Comparison of ENCODE assay signal across 25 mouse cellular contexts in the genomic region with DNA sequence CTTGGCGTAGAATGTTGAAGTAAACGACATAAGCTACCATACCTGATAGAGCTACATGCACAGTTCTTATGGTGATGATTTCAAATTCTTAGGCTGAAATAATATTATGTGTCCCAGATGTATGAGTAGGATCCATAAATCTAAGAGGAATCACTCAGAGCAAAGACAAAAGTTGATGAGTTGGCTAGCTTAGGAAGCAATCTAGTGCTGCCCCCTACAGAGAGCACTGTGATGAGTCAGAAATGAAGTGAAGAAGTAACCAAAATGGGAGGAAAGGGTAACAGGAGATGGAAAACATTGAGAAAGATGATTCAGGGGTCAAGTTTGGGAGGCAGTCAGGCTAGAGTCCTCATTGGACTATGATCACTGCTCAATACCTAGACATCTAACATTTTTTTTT.
DNase-seq lines count a peak whose midpoint lies in the region; ATAC-seq and TF ChIP-seq lines count a peak whose summit lies in the region.
"Had no signal": no experiment of that assay in that cellular context is flagged by ENCODE, and none has a peak within 500 bp of the region (broad histone marks: within the 10 kb centered on the region; RNA-seq: fewer than 3 reads in every experiment).

No protein-coding gene starts in this region.

- no peaks in the 10 kb centered on the region for H3K36me3 ChIP-seq in heart, adult 2 months (ENCODE audit: control insufficient read depth, insufficient read depth, low read length)
- H3K36me3 ChIP-seq in lung, embryonic 14.5 days (ENCODE audit: insufficient read depth), result no peaks in the 10 kb centered on the region
- H3K36me3 ChIP-seq: embryonic facial prominence, embryonic 15.5 days; forebrain, embryonic 10.5 days; heart, embryonic 13.5 days; hindbrain, embryonic 10.5 days; intestine, embryonic 15.5 days had no signal

- ATAC-seq in lung, embryonic 14.5 days (ENCODE audit: insufficient read depth), result no peak
- ATAC-seq: activated CD4-positive, CD25-positive, alpha-beta regulatory T cell, adult 4 months; CD4-positive, CD25-positive, alpha-beta regulatory T cell, adult 4 months; forebrain, embryonic 16.5 days; intestine, embryonic 15.5 days; Patski had no signal

- H3K27ac ChIP-seq in heart, adult 2 months, result no peak overlapping the region
- no peak overlapping the region for H3K27ac ChIP-seq in lung, embryonic 14.5 days (ENCODE audit: low read depth)
- H3K27ac ChIP-seq: embryonic facial prominence, embryonic 15.5 days; forebrain, embryonic 10.5 days; heart, embryonic 13.5 days; hindbrain, embryonic 10.5 days; hindbrain, embryonic 14.5 days; intestine, embryonic 15.5 days had no signal

- no peak for TF ChIP-seq EP300 in heart, adult 2 months (IDR thresholded peaks at IDR 0.05; ENCODE audit: insufficient read depth, low read depth, low read length)

- DNase-seq in heart, adult 2 months, result no peak
- DNase-seq in heart, postnatal 25 days (ENCODE audit: low spot score), result no peak
- DNase-seq in lung, embryonic 14.5 days, result no peak
- no peak for DNase-seq in lung, adult 2 months
- peak; percentile 3 for DNase-seq in brain, adult 2 months (ENCODE audit: low read depth, low spot score)
- no peak for DNase-seq in kidney, postnatal 10 days
- DNase-seq: adrenal gland, postnatal 14 days; B cell, adult 2 months; cerebellum, adult 18-20 months; cerebellum, adult 9-11 months; cerebellum, postnatal 36 days; embryo, embryonic 11 days; gastrocnemius, postnatal 14 days; heart, postnatal 10 days had no signal

- intact Hi-C loops in heart, adult 2 months (cut with DNase I), result no loop called here
- intact Hi-C loops in heart, postnatal 25 days (cut with DNase I), result no loop called here

- no peaks in the 10 kb centered on the region for H3K4me1 ChIP-seq in heart, adult 2 months (ENCODE audit: control insufficient read depth, insufficient read depth, low read length)
- no peaks in the 10 kb centered on the region for H3K4me1 ChIP-seq in lung, embryonic 14.5 days (ENCODE audit: insufficient read depth)
- H3K4me1 ChIP-seq in lung, adult 2 months (ENCODE audit: control insufficient read depth, insufficient read depth, low read length), result no peaks in the 10 kb centered on the region
- H3K4me1 ChIP-seq: embryonic facial prominence, embryonic 15.5 days; forebrain, embryonic 10.5 days; heart, embryonic 13.5 days; hindbrain, embryonic 10.5 days; intestine, embryonic 15.5 days had no signal

- H3K4me2 ChIP-seq in lung, embryonic 14.5 days, result no peak overlapping the region
- H3K4me2 ChIP-seq: embryonic facial prominence, embryonic 15.5 days; heart, embryonic 13.5 days; hindbrain, embryonic 14.5 days; intestine, embryonic 15.5 days had no signal

- TF ChIP-seq POLR2A in heart, adult 2 months (IDR thresholded peaks at IDR 0.05; ENCODE audit: insufficient read depth, low read depth, low read length), result no peak
- no peak for TF ChIP-seq POLR2A in lung, adult 2 months (IDR thresholded peaks at IDR 0.05; ENCODE audit: borderline replicate concordance, extremely low read depth, low read depth, low read length)

- no peak overlapping the region for H3K4me3 ChIP-seq in heart, adult 2 months
- H3K4me3 ChIP-seq in lung, embryonic 14.5 days (ENCODE audit: low read depth, low read length), result no peak overlapping the region
- no peak overlapping the region for H3K4me3 ChIP-seq in lung, adult 2 months (replicated peaks; ENCODE audit: extremely low read depth, low read depth, low read length)
- H3K4me3 ChIP-seq: embryonic facial prominence, embryonic 15.5 days; erythroblast, embryonic 14.5 days; forebrain, embryonic 10.5 days; heart, embryonic 13.5 days; hindbrain, embryonic 10.5 days; intestine, embryonic 15.5 days had no signal

- H3K9me3 ChIP-seq in lung, embryonic 14.5 days (ENCODE audit: low read depth, low read length), result no peaks in the 10 kb centered on the region
- H3K9me3 ChIP-seq: embryonic facial prominence, embryonic 15.5 days; forebrain, embryonic 10.5 days; heart, embryonic 13.5 days; hindbrain, embryonic 10.5 days; intestine, embryonic 15.5 days had no signal

- H3K9ac ChIP-seq in heart, adult 2 months (ENCODE audit: low read depth, low read length), result no peak overlapping the region
- no peak overlapping the region for H3K9ac ChIP-seq in lung, embryonic 14.5 days
- H3K9ac ChIP-seq: embryonic facial prominence, embryonic 15.5 days; heart, embryonic 13.5 days; hindbrain, embryonic 14.5 days; intestine, embryonic 15.5 days had no signal

- TF ChIP-seq CTCF in heart, adult 2 months (IDR thresholded peaks at IDR 0.05), result peak; percentile 38
- TF ChIP-seq CTCF in lung, embryonic 14.5 days (IDR thresholded peaks at IDR 0.05; ENCODE audit: low read depth), result 0 out of 2 replicates have a peak, but pooled peaks have one; percentile 10
- no peak for TF ChIP-seq CTCF in lung, adult 2 months (IDR thresholded peaks at IDR 0.05; ENCODE audit: insufficient read depth, low read length)

- 83% methylated on average over 2 of the region's 2 CpGs for WGBS in heart, adult 2 months
- WGBS in lung, embryonic 14.5 days, result 84% methylated on average over 2 of the region's 2 CpGs
- 89% methylated on average over 2 of the region's 2 CpGs for WGBS in lung, adult 2 months

- no peaks in the 10 kb centered on the region for H3K79me2 ChIP-seq in heart, adult 2 months (replicated peaks; ENCODE audit: control insufficient read depth, insufficient read depth, low read length)

- no peaks in the 10 kb centered on the region for H3K27me3 ChIP-seq in heart, adult 2 months (ENCODE audit: control insufficient read depth, insufficient read depth, low read length)
- H3K27me3 ChIP-seq in lung, embryonic 14.5 days (ENCODE audit: insufficient read depth, low read length), result no peaks in the 10 kb centered on the region
- H3K27me3 ChIP-seq: embryonic facial prominence, embryonic 15.5 days; heart, embryonic 13.5 days; intestine, embryonic 15.5 days had no signal
